Mouse (Mus musculus): ENCODE measurements around the gene Mid1ip1. TPM values are rescaled to one million over a fixed set of nuclear protein-coding genes. Genes with fewer than 3 reads are reported as not detected.

The Mid1ip1 gene
- total RNA-seq (2014; rRNA removed; ENCODE audit: low replicate concordance), result 34.4 and 81.4 TPM in 2 replicates
- 27.3 and 29.7 TPM in 2 replicates for polyA plus RNA-seq (2015; fragmentation: Nextera tagmentation; extraction: Ambion mirVana)

GRCm38 (mm10) chrX:10714696-10715140, at the start of gene Mid1ip1:
Mid1ip1 (plus strand) TSS chrX:10715013.
- no peaks in the 10 kb centered on the region for H3K9me3 ChIP-seq (replicated peaks; ENCODE audit: control insufficient read depth, low read length)
- 13% methylated on average over 12 of the region's 12 CpGs for WGBS
- H3K27ac ChIP-seq (ENCODE audit: low read depth), result peak within 1 kb of the TSS; percentile 84
- peak within 1 kb of the TSS; percentile 32 for H3K4me3 ChIP-seq (ENCODE audit: low read depth, low read length)
- H3K27me3 ChIP-seq (ENCODE audit: control insufficient read depth, insufficient read depth, low read length), result no peaks in the 10 kb centered on the region
- DNase-seq (ENCODE audit: low spot score), result peak; percentile 89
- H3K36me3 ChIP-seq (replicated peaks; ENCODE audit: control insufficient read depth, insufficient read depth, low read length), result no peaks in the 10 kb centered on the region
- H3K4me2 ChIP-seq (ENCODE audit: low read depth, low read length), result peak within 1 kb of the TSS; percentile 60
- no peak within 1 kb of the TSS; the same call in 1 of the 2 replicates for H3K9ac ChIP-seq (replicated peaks; ENCODE audit: low read depth, low read length)
- TF ChIP-seq EP300 (IDR thresholded peaks at IDR 0.05; ENCODE audit: low read depth), result no peak; the same call in 1 of the 2 replicates
- no peak for TF ChIP-seq CTCF (IDR thresholded peaks at IDR 0.05; ENCODE audit: low read depth)
- 0 out of 2 replicates have a peak, but pooled peaks cover 4% of the 10 kb centered on the region for H3K4me1 ChIP-seq (ENCODE audit: control insufficient read depth, insufficient read depth)
- peak; percentile 70 for ATAC-seq (ENCODE audit: insufficient read depth, low read depth)

- Histone ChIP-seq H3K4me2 (ENCODE audit: low read depth, low read length) (no peak overlapping the region), H3K36me3 (replicated peaks; ENCODE audit: control insufficient read depth, insufficient read depth, low read length) (no peaks in the 10 kb centered on the region), H3K4me3 (ENCODE audit: low read depth, low read length) (no peak overlapping the region), H3K9ac (replicated peaks; ENCODE audit: low read depth, low read length) (no peak overlapping the region), H3K4me1 (ENCODE audit: control insufficient read depth, insufficient read depth) (no peaks in the 10 kb centered on the region), H3K9me3 (replicated peaks; ENCODE audit: control insufficient read depth, low read length) (no peaks in the 10 kb centered on the region), H3K27me3 (ENCODE audit: control insufficient read depth, insufficient read depth, low read length) (no peaks in the 10 kb centered on the region), H3K27ac (ENCODE audit: low read depth) (no peak overlapping the region)
- DNase-seq (ENCODE audit: low spot score) (no peak), ATAC-seq (ENCODE audit: insufficient read depth, low read depth) (no peak)
- TF ChIP-seq EP300 (IDR thresholded peaks at IDR 0.05; ENCODE audit: low read depth) (no peak), CTCF (IDR thresholded peaks at IDR 0.05; ENCODE audit: low read depth) (no peak)
- 56% methylated on average over 5 of the region's 5 CpGs for WGBS
These were observed 20.2 kb upstream of the Mid1ip1 start for GRCm38 (mm10) chrX:10694455-10695180.

- 82% methylated on average over 3 of the region's 3 CpGs for WGBS
- H3K27ac ChIP-seq (ENCODE audit: low read depth), result no peak overlapping the region
- H3K4me3 ChIP-seq (ENCODE audit: low read depth, low read length), result no peak overlapping the region
- ATAC-seq (ENCODE audit: insufficient read depth, low read depth), result no peak
- TF ChIP-seq EP300 (IDR thresholded peaks at IDR 0.05; ENCODE audit: low read depth), result no peak
- no peak for TF ChIP-seq CTCF (IDR thresholded peaks at IDR 0.05; ENCODE audit: low read depth)
- no peaks in the 10 kb centered on the region for H3K36me3 ChIP-seq (replicated peaks; ENCODE audit: control insufficient read depth, insufficient read depth, low read length)
- H3K9me3 ChIP-seq (replicated peaks; ENCODE audit: control insufficient read depth, low read length), result no peaks in the 10 kb centered on the region
- H3K9ac ChIP-seq (replicated peaks; ENCODE audit: low read depth, low read length), result no peak overlapping the region
- H3K4me1 ChIP-seq (ENCODE audit: control insufficient read depth, insufficient read depth), result no peaks in the 10 kb centered on the region
- no peak for DNase-seq (ENCODE audit: low spot score)
- no peaks in the 10 kb centered on the region for H3K27me3 ChIP-seq (ENCODE audit: control insufficient read depth, insufficient read depth, low read length)
- no peak overlapping the region for H3K4me2 ChIP-seq (ENCODE audit: low read depth, low read length)
These were observed 8.1 kb upstream of the Mid1ip1 start for GRCm38 (mm10) chrX:10706728-10707127.

GRCm38 (mm10) chrX:10713839-10714637, 775 bp upstream of the Mid1ip1 start:
- 30% methylated on average over 11 of the region's 11 CpGs for WGBS
- peak; percentile 62 for DNase-seq (ENCODE audit: low spot score)
- no peak overlapping the region; the same call in 1 of the 2 replicates for H3K9ac ChIP-seq (replicated peaks; ENCODE audit: low read depth, low read length)

More at GRCm38 (mm10) chrX:10713839-10714637, 775 bp upstream of the Mid1ip1 start:
- Histone ChIP-seq H3K4me2 (ENCODE audit: low read depth, low read length) (peak overlapping the region; percentile 60), H3K27me3 (ENCODE audit: control insufficient read depth, insufficient read depth, low read length) (no peaks in the 10 kb centered on the region), H3K36me3 (replicated peaks; ENCODE audit: control insufficient read depth, insufficient read depth, low read length) (no peaks in the 10 kb centered on the region), H3K4me3 (ENCODE audit: low read depth, low read length) (peak overlapping the region; percentile 32; the same call in 1 of the 2 replicates), H3K9me3 (replicated peaks; ENCODE audit: control insufficient read depth, low read length) (no peaks in the 10 kb centered on the region), H3K27ac (ENCODE audit: low read depth) (peak overlapping the region; percentile 70), H3K4me1 (ENCODE audit: control insufficient read depth, insufficient read depth) (0 out of 2 replicates have a peak, but pooled peaks cover 4% of the 10 kb centered on the region)
- TF ChIP-seq CTCF (IDR thresholded peaks at IDR 0.05; ENCODE audit: low read depth), result peak; percentile 57
- TF ChIP-seq EP300 (IDR thresholded peaks at IDR 0.05; ENCODE audit: low read depth), result no peak
- no peak for ATAC-seq (ENCODE audit: insufficient read depth, low read depth)

All from heart, postnatal 0 days (tissue).